Mouse (Mus musculus) forebrain, embryonic 16.5 days (tissue): ENCODE measurements around the gene Pelo. TPM values are rescaled to one million over a fixed set of nuclear protein-coding genes. Genes with fewer than 3 reads are reported as not detected.

Source experiments
- ATAC-seq: fragments of 200-750 bp; cut with Nextera tagmentation; 2 replicates; pipeline ENCODE4 v1.8.0; 2017; ENCODE audit warnings: mild to moderate bottlenecking, moderate library complexity
- H3K27ac ChIP-seq: fragments of 300-500 bp; sonication (generic); 2 replicates; pipeline ENCODE4 v1.5.1; 2014; ENCODE audit warnings: low read length, control low read depth
- H3K27me3 ChIP-seq: fragments of 300-500 bp; sonication (generic); replicated peaks from 2 replicates; pipeline ENCODE4 v1.6.1; 2014; ENCODE audit warnings: low read length; ENCODE audit not compliant: control insufficient read depth, insufficient read depth
- H3K36me3 ChIP-seq: fragments of 300-500 bp; sonication (generic); 2 replicates; pipeline ENCODE4 v1.6.1; 2014; ENCODE audit not compliant: control insufficient read depth, insufficient read depth
- H3K4me1 ChIP-seq: fragments of 300-500 bp; sonication (generic); replicated peaks from 2 replicates; pipeline ENCODE4 v1.6.1; 2014; ENCODE audit warnings: low read length; ENCODE audit not compliant: control insufficient read depth, insufficient read depth
- H3K4me2 ChIP-seq: fragments of 300-500 bp; sonication (generic); 2 replicates; pipeline ENCODE4 v1.6.1; 2014; ENCODE audit warnings: mild to moderate bottlenecking, low read length, control low read depth
- H3K4me3 ChIP-seq: fragments of 300-500 bp; sonication (generic); replicated peaks from 2 replicates; pipeline ENCODE4 v1.5.1; 2014; ENCODE audit warnings: mild to moderate bottlenecking, low read length, control low read depth
- H3K9ac ChIP-seq: fragments of 300-500 bp; sonication (generic); replicated peaks from 2 replicates; pipeline ENCODE4 v1.6.1; 2014; ENCODE audit warnings: low read depth, low read length, control low read depth
- H3K9me3 ChIP-seq: fragments of 300-500 bp; sonication (generic); 2 replicates; pipeline ENCODE4 v1.6.1; 2016; ENCODE audit warnings: low read length; ENCODE audit not compliant: control insufficient read depth
- WGBS: fragments of 180-500 bp; shearing (Covaris S2); extraction: QIAGEN DNeasy Blood & Tissue Kit; methylation state at CpG from one replicate; pipeline ENCODE4 v1.1.7; 2014; 5-methylcytosine and 5-hydroxymethylcytosine counted together
- polyA plus RNA-seq: library from polyadenylated mRNA; unstranded; fragments of >200 nt; fragmentation: Nextera tagmentation; extraction: Ambion mirVana; gene quantifications from 2 replicates; pipeline ENCODE4 v1.2.1, GENCODE M21; 2015

The Pelo gene
- polyA plus RNA-seq, 1 experiment from 2014 or later: 4.5 TPM

DNA sequence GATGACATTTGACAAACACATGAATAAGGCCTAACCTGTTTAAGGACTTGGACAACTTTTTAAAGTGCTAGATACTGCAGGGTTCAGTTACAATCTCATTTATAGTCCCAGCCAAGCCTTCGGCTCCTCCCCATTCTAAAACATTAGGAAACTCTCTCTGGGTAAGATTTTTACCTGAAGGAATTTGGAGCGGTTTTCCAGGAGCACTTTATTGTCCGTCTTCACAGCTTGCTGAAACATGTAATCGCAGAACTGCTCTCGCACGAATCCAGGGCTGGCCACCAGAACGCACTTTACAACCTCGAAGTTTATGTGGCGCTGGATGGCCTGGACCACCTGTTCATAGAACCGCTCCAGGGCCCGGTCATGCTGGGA, 979 bp downstream of the Pelo start:
- H3K4me1 ChIP-seq: peaks cover 15% of the 10 kb centered on the region
- peak overlapping the region; percentile 68 for H3K4me3 ChIP-seq
- H3K27ac ChIP-seq: no peak overlapping the region
- peaks cover 10% of the 10 kb centered on the region for H3K36me3 ChIP-seq
- peak overlapping the region; percentile 70 for H3K9ac ChIP-seq
- H3K9me3 ChIP-seq: 0 out of 2 replicates have a peak, but pooled peaks cover 2% of the 10 kb centered on the region
- ATAC-seq: no peak
- WGBS: 73% methylated on average over 11 of the region's 11 CpGs
- peak overlapping the region; percentile 99 for H3K4me2 ChIP-seq
- H3K27me3 ChIP-seq: no peaks in the 10 kb centered on the region

DNA sequence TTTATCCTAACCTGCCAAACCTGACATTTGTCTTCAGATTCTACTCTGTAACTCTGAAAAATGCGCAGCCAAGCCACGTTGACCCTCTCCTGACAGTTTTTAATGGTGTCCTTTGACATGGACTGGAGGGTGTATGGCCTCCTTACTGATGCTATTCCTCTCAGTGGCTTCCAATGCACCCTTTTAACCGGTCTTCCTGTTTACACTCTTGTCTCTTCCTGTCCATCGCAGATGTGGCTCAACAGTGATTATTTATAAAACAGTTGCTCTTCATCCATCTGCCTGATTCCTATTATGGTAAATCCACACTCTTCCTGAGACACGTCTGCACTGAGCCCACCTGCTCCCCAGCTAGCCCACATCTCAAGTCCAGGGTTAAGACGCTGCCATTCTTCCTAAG, 4.0 kb downstream of the Pelo start:
- ATAC-seq: no peak
- no peaks in the 10 kb centered on the region for H3K27me3 ChIP-seq
- H3K4me3 ChIP-seq: no peak overlapping the region
- H3K36me3 ChIP-seq: peaks cover 10% of the 10 kb centered on the region
- 91% methylated on average over 6 of the region's 6 CpGs for WGBS
- H3K9ac ChIP-seq: no peak overlapping the region
- no peak overlapping the region for H3K4me2 ChIP-seq
- H3K27ac ChIP-seq: no peak overlapping the region
- H3K9me3 ChIP-seq: 0 out of 2 replicates have a peak, but pooled peaks cover 2% of the 10 kb centered on the region
- peaks cover 15% of the 10 kb centered on the region for H3K4me1 ChIP-seq

DNA sequence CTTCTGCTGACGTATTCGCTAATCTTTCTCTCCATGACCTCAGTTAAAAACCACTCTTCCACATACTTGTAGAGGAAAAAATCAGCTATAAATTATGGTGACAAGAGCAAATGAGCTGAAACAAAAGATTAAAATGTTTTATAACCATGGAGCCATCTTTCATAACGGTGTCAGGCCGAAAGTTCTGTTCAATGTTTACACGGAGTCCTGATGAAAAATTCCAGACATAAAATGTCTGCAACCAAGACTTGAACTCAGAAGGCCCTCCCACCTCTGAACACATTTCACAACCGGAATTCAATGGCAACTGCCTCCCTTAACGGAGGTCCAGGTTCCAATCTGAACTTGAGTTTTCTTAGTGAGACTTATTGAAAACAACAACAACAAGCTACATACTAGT, 7.6 kb downstream of the Pelo start:
- no peaks in the 10 kb centered on the region for H3K36me3 ChIP-seq
- no peaks in the 10 kb centered on the region for H3K9me3 ChIP-seq
- no peak overlapping the region for H3K4me2 ChIP-seq
- ATAC-seq: no peak
- H3K9ac ChIP-seq: no peak overlapping the region
- H3K4me3 ChIP-seq: no peak overlapping the region
- no peaks in the 10 kb centered on the region for H3K4me1 ChIP-seq
- no peaks in the 10 kb centered on the region for H3K27me3 ChIP-seq
- WGBS: 96% methylated on average over 7 of the region's 7 CpGs
- no peak overlapping the region for H3K27ac ChIP-seq

DNA sequence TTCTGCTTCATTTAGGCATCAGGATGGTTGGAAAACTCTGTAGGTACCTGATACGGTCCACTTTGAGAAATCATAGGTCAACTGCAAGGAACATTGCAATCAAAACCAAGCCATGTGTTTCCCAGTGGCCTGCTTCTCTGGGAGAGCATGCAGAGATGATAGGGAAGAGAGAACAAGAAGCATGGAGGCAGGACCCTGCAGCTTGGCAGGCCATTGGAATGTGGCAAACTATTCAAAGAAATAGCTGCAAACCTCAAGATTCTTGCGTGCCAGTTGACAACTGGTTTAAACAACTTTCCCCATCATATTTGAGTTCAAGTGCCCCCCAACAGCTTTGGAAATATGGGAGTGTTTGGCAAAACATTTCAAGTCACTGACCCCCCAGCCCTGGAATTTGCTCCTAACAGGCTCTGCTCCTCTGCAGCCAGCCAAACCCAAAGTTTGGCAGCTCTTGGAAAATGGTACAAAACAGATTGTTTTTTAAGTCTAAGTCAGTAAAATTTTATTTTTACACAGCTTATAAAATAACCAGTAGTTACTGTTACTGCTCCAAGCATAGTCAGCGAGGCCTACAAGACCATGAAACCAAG, 9.9 kb downstream of the Pelo start:
- H3K9me3 ChIP-seq: no peaks in the 10 kb centered on the region
- ATAC-seq: no peak
- H3K27me3 ChIP-seq: no peaks in the 10 kb centered on the region
- no peak overlapping the region for H3K4me2 ChIP-seq
- H3K4me3 ChIP-seq: no peak overlapping the region
- no peak overlapping the region for H3K9ac ChIP-seq
- H3K4me1 ChIP-seq: no peaks in the 10 kb centered on the region
- H3K36me3 ChIP-seq: no peaks in the 10 kb centered on the region
- H3K27ac ChIP-seq: no peak overlapping the region
- 95% methylated on average over 3 of the region's 3 CpGs for WGBS

DNA sequence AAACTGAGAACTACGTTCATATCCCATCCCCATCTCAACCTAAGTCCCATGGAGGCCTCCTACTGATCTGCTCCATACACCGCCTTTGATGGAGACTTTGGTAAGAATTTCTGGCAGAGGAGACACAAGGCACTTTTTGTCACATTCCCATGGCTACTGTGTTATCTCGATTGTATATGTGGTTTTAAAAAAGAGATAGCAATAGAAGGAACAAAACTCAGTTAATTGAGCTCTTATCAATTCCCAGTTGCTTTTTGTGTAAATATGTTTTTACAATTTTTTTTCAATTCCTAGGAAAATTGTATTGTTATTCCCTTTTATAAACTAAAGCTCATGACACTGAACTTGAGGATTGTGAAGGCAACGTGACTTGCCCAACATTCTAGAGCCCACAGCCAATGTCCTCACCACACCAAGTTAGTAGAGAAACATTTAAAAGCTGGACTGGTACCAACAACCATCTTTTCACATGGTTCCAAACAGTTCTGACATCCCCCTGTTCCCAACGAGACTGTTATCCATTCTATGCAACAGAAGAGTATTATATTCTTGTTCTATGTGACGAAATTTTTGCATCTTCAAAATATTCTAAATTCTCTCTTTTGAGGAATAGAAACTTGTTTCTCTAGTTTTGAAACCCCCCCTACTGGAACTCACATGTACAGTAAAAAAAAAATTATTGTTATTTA, 10.8 kb downstream of the Pelo start:
- H3K4me3 ChIP-seq: no peak overlapping the region
- H3K9ac ChIP-seq: no peak overlapping the region
- no peaks in the 10 kb centered on the region for H3K4me1 ChIP-seq
- no peak overlapping the region for H3K27ac ChIP-seq
- no peak for ATAC-seq
- H3K4me2 ChIP-seq: no peak overlapping the region
- H3K9me3 ChIP-seq: no peaks in the 10 kb centered on the region
- H3K27me3 ChIP-seq: no peaks in the 10 kb centered on the region
- 86% methylated on average over 6 of the region's 6 CpGs for WGBS
- H3K36me3 ChIP-seq: no peaks in the 10 kb centered on the region

DNA sequence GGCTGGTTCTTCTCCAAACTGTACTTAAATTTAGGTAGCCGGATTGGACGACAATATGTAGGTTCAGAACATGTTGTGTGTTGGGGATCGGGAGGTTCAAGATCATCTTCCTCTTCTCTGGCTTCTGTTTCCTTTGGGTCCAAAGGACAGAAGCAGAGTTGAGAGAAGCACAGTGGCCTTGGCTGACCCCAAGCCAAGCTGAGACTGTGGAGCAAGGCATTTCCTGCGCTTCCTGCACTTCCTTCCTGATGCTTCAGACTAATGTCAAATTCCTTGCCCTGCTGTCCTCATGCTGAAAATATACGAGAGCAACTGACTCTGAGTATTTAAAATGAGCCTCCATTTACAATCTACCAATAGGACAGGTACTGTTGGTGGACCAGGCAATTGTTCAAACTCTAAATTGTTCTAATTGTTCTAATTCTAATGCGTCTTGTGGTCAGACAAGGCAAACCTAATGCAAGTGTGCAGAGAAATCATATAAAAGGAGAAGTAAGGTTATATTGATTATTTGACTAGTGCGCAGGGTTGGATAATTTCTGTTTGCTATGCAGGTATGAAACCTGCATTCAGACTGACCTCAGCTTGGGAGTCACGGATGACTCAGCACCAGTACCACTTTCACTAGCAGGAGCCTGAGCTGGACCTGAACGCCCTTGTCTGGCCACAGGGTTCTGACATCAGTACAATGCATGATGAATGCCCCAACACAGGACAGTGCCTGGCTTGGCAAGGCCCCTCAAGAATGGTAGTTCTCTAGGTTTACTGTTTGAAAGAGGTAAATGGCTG, 12.4 kb downstream of the Pelo start:
- Histone ChIP-seq H3K4me3 (no peak overlapping the region), H3K27ac (no peak overlapping the region), H3K9me3 (no peaks in the 10 kb centered on the region), H3K4me1 (no peaks in the 10 kb centered on the region), H3K36me3 (no peaks in the 10 kb centered on the region), H3K9ac (no peak overlapping the region), H3K27me3 (no peaks in the 10 kb centered on the region), H3K4me2 (no peak overlapping the region)
- ATAC-seq: no peak
- WGBS: 92% methylated on average over 9 of the region's 9 CpGs

DNA sequence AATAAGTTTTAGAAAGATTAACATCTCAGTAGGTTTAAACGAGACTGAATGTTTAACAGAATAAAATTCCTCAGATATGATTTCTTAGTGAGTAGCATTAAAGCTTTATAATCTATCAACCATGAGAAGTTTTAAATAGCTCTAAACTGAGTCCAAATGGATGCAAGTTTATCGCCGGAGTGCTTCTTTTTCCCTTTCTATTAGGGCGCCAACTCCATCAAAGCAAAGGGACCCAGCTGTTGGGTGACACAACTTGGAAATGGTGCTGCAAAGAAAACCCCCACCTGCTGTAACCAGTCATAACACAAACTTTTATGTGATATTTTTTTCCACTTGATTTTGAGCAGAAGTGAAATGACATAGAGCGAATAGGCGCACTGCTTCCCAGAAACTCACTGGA, 17.6 kb downstream of the Pelo start:
- no peak overlapping the region for H3K4me3 ChIP-seq
- H3K27ac ChIP-seq: no peak overlapping the region
- no peak overlapping the region for H3K4me2 ChIP-seq
- H3K36me3 ChIP-seq: no peaks in the 10 kb centered on the region
- H3K9me3 ChIP-seq: no peaks in the 10 kb centered on the region
- 96% methylated on average over 6 of the region's 6 CpGs for WGBS
- ATAC-seq: no peak
- no peaks in the 10 kb centered on the region for H3K4me1 ChIP-seq
- H3K9ac ChIP-seq: no peak overlapping the region
- no peaks in the 10 kb centered on the region for H3K27me3 ChIP-seq

DNA sequence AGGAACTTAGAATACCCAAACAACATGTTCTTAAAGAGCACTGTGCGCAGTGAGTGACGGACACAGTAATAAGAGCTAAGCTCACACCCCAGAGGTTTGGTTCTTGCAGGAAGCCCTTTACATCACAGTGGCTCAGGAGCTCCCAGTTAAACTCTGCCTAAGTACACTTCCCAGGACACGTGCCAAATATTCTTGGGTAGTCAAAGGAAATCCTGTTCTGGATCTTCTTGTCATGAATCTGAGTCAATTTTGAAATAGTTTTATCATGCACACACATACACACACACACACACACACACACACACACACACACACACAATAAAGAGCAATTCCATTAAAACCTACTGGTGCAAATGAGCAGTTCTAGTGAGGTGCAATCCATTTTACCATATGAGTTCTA, 18.6 kb downstream of the Pelo start:
- no peaks in the 10 kb centered on the region for H3K9me3 ChIP-seq
- no peaks in the 10 kb centered on the region for H3K27me3 ChIP-seq
- no peak overlapping the region for H3K9ac ChIP-seq
- no peak for ATAC-seq
- H3K36me3 ChIP-seq: no peaks in the 10 kb centered on the region
- no peak overlapping the region for H3K27ac ChIP-seq
- no peaks in the 10 kb centered on the region for H3K4me1 ChIP-seq
- H3K4me2 ChIP-seq: no peak overlapping the region
- H3K4me3 ChIP-seq: no peak overlapping the region
- 92% methylated on average over 3 of the region's 3 CpGs for WGBS

DNA sequence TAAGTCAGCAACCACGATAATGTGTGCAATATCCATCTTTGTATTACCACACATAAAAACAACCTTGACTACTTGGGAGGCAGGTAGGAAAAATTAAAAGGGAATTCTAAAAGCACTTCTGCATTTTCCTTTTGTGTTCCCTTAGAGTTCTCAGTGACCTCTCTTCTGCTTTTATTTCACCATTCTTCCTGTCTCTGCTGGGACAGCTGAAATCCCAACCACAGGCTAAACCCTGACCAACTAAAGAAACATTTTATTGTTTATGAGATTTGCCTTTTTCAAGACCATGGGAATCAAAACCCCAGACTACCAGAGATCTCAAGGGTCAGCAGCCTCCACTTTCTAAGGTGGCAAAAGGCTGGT, 22.0 kb downstream of the Pelo start:
- H3K4me2 ChIP-seq: no peak overlapping the region
- WGBS: 97% methylated on average over 1 of the region's 1 CpGs

More for the DNA sequence above, 22.0 kb downstream of the Pelo start:
- no peak for ATAC-seq
- no peaks in the 10 kb centered on the region for H3K27me3 ChIP-seq
- H3K4me1 ChIP-seq: no peaks in the 10 kb centered on the region
- no peak overlapping the region for H3K27ac ChIP-seq
- no peaks in the 10 kb centered on the region for H3K36me3 ChIP-seq
- no peak overlapping the region for H3K9ac ChIP-seq
- no peaks in the 10 kb centered on the region for H3K9me3 ChIP-seq
- no peak overlapping the region for H3K4me3 ChIP-seq
